Mouse (Mus musculus): Measurements from ENCODE around the gene Disc1. TPM values are rescaled to one million over a fixed set of nuclear protein-coding genes. Genes with fewer than 3 reads are reported as not detected.
A peak's percentile ranks its signal among the peaks of the same experiment; 100 is the strongest.

The Disc1 gene
- not detected in 2 replicates for polyA plus RNA-seq (2012)

DNA sequence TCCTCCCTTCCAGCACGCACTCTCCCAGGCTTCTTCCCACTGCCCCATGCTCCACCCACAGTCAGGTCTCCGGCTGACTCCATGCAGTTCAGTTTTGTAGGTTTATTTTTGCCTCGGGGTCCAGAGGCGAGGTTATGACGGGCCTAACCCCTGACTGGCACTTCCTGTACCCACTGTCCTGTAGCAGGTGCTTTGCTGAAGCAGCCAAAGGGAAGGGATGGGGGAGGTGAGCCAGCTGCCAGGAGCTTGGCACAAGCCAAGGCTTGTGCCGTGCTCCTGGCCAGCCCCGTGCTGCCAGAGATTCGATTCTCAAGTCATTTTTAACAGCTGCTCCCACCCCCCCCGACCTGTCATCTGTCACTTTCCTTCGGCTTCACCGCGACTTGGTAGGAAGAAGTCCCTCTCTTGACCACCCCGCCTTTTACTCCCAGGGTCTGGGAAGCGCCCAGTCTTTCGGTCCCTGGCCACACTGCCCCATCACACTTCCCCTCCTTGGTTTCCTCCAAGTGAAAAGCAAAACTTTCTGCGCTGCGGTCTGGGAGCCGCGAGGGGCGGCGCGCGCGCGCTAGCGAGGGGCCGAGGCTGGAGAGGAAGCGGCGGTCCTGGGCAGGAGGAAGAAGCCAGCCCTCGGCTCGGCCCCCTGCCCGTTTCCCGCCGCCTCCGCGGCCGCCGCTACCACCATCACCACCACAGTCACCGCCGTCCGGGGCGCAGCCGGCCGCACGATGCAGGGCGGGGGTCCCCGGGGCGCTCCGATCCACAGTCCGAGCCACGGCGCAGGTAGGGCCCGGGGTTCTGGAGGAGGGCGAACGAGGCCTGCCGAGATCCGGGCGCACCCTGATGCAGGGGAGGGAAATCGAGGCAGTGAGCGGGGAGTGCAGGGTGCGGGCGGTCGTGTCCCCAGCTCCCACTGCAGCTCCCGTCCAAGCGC lies at the start of gene Disc1:
TSS of gene Disc1 (plus strand) at position 691 of the 931 bp plus-strand sequence.
- Histone ChIP-seq H3K36me3 (ENCODE audit: control insufficient read depth) (no peaks in the 10 kb centered on the region), H3K4me1 (ENCODE audit: control insufficient read depth) (no peaks in the 10 kb centered on the region), H3K9me3 (ENCODE audit: control insufficient read depth, low read length) (peaks cover 12% of the 10 kb centered on the region), H3K27me3 (ENCODE audit: control insufficient read depth) (peaks cover 36% of the 10 kb centered on the region), H3K4me3 (replicated peaks) (peak within 1 kb of the TSS; percentile 44)
- TF ChIP-seq TAL1 (IDR thresholded peaks at IDR 0.05; ENCODE audit: low read length), result no peak
- TF ChIP-seq GATA1 (IDR thresholded peaks at IDR 0.05; ENCODE audit: low read length), result no peak

DNA sequence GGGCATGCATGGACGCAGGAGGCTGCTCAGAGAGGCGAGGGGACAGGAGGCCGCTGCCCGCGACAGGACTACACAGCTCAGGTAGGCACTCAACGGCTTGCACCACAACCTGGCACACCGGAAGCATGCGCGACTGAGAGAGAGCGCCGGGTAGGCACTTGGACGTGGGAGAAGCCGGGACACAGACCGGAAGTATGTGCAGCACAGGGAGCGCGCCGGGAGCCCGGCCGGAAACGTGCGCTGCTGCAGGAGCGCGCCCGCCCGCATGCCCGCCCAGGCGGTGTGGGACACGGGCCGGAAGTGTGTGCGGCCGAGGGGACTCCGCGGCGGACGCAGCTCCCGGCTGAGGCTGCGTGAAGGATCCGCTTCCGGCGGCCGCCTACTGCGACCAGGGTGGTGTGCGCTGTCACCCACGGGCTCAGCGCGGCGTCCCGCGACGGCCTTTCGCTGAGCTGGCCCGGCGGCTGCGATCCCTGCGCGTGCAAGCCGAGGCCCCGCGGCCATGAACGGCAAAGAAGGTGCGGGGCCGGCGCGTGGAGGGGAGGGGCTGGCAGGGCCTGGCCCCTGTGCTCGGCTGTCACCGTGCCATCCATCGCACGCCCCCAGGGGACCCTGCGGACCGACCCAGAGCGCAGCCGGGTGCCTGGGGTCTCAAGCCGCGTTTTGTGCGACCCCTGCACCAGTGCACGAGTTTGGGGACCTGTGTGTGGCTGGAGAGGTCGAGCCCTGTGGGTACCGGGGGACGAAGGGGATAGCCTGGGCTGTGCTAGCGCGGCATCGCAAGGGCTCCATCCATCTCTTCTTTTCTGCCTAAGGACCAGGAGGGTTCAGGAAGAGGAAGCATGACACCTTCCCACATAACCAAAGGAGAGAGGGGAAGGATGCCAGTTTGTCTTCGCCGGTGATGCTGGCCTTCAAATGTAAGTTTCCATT lies 41.0 kb upstream of the Disc1 start, which contains the start of gene Tsnax:
TSS of gene Tsnax (plus strand) at position 303 of the 933 bp plus-strand sequence.
- Histone ChIP-seq H3K27me3 (ENCODE audit: control insufficient read depth) (no peaks in the 10 kb centered on the region), H3K9me3 (ENCODE audit: control insufficient read depth, low read length) (no peaks in the 10 kb centered on the region), H3K4me1 (ENCODE audit: control insufficient read depth) (peaks cover 18% of the 10 kb centered on the region), H3K4me3 (replicated peaks) (peak within 1 kb of the TSS; percentile 93), H3K36me3 (ENCODE audit: control insufficient read depth) (peaks cover 24% of the 10 kb centered on the region)
- TF ChIP-seq TAL1 (IDR thresholded peaks at IDR 0.05; ENCODE audit: low read length), result no peak

DNA sequence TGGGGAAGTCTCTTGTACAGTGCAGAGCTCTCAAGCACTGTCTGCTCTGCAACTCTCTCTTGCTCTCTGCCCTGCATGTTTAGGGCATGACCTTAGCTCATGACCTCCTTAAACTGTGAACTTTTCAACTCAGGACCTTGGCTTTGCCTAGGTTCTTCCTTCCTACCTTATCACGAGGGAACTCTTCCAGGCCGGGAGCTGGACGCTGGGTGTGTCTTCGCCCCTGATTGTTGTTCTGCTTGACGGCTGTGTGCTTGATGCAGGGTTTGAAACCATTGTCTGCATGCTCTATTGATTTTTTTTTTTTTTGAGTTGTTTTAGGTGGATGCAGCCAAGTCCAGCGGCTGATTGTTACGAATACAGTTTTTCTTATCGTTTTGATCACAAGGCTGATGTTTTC lies 29.9 kb upstream of the Disc1 start:
- TF ChIP-seq GATA1 (IDR thresholded peaks at IDR 0.05; ENCODE audit: low read length) (no peak), TAL1 (IDR thresholded peaks at IDR 0.05; ENCODE audit: low read length) (no peak)
- Histone ChIP-seq H3K36me3 (ENCODE audit: control insufficient read depth) (peaks cover 60% of the 10 kb centered on the region), H3K4me3 (replicated peaks) (no peak overlapping the region), H3K9me3 (ENCODE audit: control insufficient read depth, low read length) (peaks cover 6% of the 10 kb centered on the region; the same call in 1 of the 2 replicates), H3K4me1 (ENCODE audit: control insufficient read depth) (no peaks in the 10 kb centered on the region; the same call in 1 of the 2 replicates), H3K27me3 (ENCODE audit: control insufficient read depth) (no peaks in the 10 kb centered on the region)

DNA sequence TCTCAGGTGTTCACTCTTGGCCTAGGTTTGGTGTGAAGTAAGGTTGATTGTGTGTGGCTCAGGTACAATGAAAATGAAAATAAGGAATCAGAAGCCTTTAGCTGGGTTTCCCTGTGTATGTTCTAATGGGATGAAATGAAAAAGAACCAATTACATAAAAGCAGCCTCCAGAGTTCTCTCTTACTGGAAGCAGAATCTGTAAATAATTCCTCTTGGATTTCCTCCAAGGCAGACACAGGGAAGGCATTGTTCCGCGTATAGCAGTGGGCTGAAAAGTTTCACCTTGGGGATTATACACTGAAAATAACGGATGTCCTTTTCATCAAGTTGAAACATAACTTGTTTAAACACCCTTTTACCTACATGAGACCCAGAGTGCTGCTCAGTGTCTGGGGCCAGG lies 26.8 kb upstream of the Disc1 start:
- TF ChIP-seq GATA1 (IDR thresholded peaks at IDR 0.05; ENCODE audit: low read length) (no peak), TAL1 (IDR thresholded peaks at IDR 0.05; ENCODE audit: low read length) (no peak)
- Histone ChIP-seq H3K4me1 (ENCODE audit: control insufficient read depth) (peaks cover 12% of the 10 kb centered on the region), H3K27me3 (ENCODE audit: control insufficient read depth) (no peaks in the 10 kb centered on the region), H3K36me3 (ENCODE audit: control insufficient read depth) (peaks cover 77% of the 10 kb centered on the region), H3K4me3 (replicated peaks) (no peak overlapping the region), H3K9me3 (ENCODE audit: control insufficient read depth, low read length) (no peaks in the 10 kb centered on the region)

DNA sequence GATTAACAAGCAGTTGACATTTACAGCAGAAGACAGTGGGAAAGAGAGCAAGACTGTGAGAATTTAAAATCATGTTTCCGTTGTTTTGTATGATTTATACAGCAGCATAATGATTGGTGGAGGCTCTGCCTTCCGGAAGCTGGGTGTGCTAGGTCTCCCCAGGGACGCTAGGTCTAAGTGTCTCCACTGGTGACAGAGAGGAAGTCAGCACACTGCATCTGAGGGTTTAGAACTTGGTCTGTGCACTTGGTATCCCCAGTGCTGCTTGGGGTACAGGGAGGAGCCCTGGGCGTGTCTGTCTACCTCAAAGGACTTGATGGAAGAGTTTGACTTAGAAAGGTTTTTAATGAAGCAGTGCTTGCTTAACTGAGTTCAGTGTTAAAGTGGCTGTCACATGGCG lies 25.2 kb upstream of the Disc1 start:
- Histone ChIP-seq H3K9me3 (ENCODE audit: control insufficient read depth, low read length) (no peaks in the 10 kb centered on the region), H3K4me1 (ENCODE audit: control insufficient read depth) (peaks cover 12% of the 10 kb centered on the region), H3K27me3 (ENCODE audit: control insufficient read depth) (no peaks in the 10 kb centered on the region), H3K36me3 (ENCODE audit: control insufficient read depth) (peaks cover 88% of the 10 kb centered on the region), H3K4me3 (replicated peaks) (no peak overlapping the region)
- TF ChIP-seq TAL1 (IDR thresholded peaks at IDR 0.05; ENCODE audit: low read length) (no peak), GATA1 (IDR thresholded peaks at IDR 0.05; ENCODE audit: low read length) (no peak)

DNA sequence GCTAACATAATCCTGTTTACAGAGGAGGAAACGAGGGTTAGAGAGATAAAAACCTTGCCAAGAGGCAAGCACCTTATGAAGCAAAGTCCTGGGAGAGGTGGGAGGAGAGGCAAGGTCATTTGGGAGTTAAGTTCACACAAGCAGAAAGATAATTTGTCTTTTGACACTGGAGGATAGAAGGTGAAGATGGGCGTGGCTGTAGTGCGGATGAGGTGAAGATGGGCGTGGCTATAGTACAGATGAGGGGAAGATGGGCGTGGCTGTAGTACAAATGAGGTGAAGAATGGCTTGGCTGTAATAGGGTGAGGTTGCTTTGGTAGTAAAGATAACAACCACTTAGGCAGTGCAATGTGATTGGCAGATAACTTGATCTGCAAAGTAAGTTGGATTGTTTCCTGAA lies 22.7 kb upstream of the Disc1 start:
- H3K4me1 ChIP-seq (ENCODE audit: control insufficient read depth), result peaks cover 12% of the 10 kb centered on the region
- TF ChIP-seq TAL1 (IDR thresholded peaks at IDR 0.05; ENCODE audit: low read length), result no peak
- TF ChIP-seq GATA1 (IDR thresholded peaks at IDR 0.05; ENCODE audit: low read length), result no peak
- H3K4me3 ChIP-seq (replicated peaks), result no peak overlapping the region
- no peaks in the 10 kb centered on the region for H3K27me3 ChIP-seq (ENCODE audit: control insufficient read depth)
- no peaks in the 10 kb centered on the region for H3K9me3 ChIP-seq (ENCODE audit: control insufficient read depth, low read length)
- H3K36me3 ChIP-seq (ENCODE audit: control insufficient read depth), result peaks cover 82% of the 10 kb centered on the region

DNA sequence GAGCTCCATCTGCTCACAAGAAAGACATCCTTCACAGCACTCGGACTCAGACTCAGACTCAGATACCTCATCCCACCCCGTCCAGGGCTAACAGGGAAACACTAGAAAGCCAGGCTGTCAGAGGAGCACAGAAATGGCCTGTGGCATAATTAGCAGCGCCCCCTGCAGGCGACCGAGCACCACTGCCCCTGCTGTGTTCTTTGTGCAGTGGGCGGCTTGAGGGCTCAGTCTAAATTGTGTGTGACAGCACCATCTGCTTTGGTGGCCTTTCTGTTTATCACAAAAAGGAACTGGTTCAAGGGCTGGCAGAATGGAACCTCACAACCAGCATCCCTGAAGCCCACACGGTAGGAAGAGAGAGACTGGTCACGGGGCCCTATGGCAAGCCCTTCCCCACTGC lies 19.3 kb upstream of the Disc1 start:
- Histone ChIP-seq H3K4me1 (ENCODE audit: control insufficient read depth) (peaks cover 12% of the 10 kb centered on the region), H3K36me3 (ENCODE audit: control insufficient read depth) (peaks cover 72% of the 10 kb centered on the region), H3K4me3 (replicated peaks) (no peak overlapping the region), H3K9me3 (ENCODE audit: control insufficient read depth, low read length) (no peaks in the 10 kb centered on the region), H3K27me3 (ENCODE audit: control insufficient read depth) (no peaks in the 10 kb centered on the region)
- TF ChIP-seq GATA1 (IDR thresholded peaks at IDR 0.05; ENCODE audit: low read length) (no peak), TAL1 (IDR thresholded peaks at IDR 0.05; ENCODE audit: low read length) (no peak)

DNA sequence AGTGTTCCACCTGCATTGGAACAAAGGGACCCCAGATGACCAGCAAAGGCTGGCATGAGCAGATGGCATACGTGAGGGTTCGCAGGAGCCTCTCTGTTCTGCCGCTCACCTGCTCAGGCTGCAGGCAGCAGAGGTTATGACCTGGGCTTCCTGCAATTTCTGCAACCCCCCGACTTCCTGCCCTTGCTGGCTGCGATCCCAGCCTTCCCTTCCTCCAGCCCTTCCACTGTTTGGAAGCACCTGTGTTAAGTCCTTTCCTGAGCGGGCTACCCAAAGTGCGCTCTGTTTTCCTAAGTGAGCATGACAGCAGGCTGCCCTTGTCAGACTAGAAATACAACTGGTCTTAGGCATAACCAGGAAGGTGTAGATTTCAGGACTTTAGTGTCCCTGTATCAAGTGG lies 16.9 kb upstream of the Disc1 start:
- Histone ChIP-seq H3K9me3 (ENCODE audit: control insufficient read depth, low read length) (0 out of 2 replicates have a peak, but pooled peaks cover 3% of the 10 kb centered on the region), H3K4me3 (replicated peaks) (no peak overlapping the region), H3K4me1 (ENCODE audit: control insufficient read depth) (no peaks in the 10 kb centered on the region; the same call in 1 of the 2 replicates), H3K27me3 (ENCODE audit: control insufficient read depth) (no peaks in the 10 kb centered on the region), H3K36me3 (ENCODE audit: control insufficient read depth) (peaks cover 52% of the 10 kb centered on the region)
- TF ChIP-seq GATA1 (IDR thresholded peaks at IDR 0.05; ENCODE audit: low read length), result no peak
- TF ChIP-seq TAL1 (IDR thresholded peaks at IDR 0.05; ENCODE audit: low read length), result no peak

Measured in erythroblast, embryonic 14.5 days (primary cell).